Mouse (Mus musculus): ENCODE measurements at regions not wholly inside any gene's neighbourhood (a gene's known extent, or its start where the extent isn't known, plus 50 kb on each side); places are given as distances from the start of the nearest gene placed in this dataset.

DNA sequence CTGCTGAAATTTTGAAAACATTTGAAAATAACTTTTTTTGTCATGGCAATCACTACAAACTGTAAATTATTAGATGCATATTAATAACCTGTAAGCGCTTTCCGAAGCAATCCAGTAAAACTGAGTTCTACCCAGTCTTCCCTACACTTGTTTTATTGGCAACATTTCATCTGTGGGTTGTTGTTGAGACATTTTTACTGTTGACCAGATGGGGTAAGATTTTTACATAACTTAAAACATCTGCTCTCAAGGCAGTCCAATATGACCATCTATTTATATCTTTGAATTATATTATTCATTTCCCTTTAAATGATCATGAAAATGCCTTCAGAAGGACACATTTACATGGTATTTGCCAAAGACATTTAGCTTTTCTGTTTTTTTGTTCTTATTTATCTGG, 520.5 kb downstream of the Olfm4 start:
- TF ChIP-seq POLR2A (IDR thresholded peaks at IDR 0.05; ENCODE audit: low read depth, low read length) (no peak), CTCF (IDR thresholded peaks at IDR 0.05; ENCODE audit: borderline replicate concordance, insufficient read depth, low read length) (no peak)
